Mouse (Mus musculus): ENCODE measurements at regions not wholly inside any gene's neighbourhood (a gene's known extent, or its start where the extent isn't known, plus 50 kb on each side); places are given as distances from the start of the nearest gene placed in this dataset.
"Not testable (repeated sequence)": the region's sequence is repeated elsewhere in the genome, so short reads cannot be mapped to it uniquely, and the experiment has no call there.

- no peak overlapping the region for H3K4me3 ChIP-seq (ENCODE audit: low read depth, low read length)
- no peaks in the 10 kb centered on the region for H3K4me1 ChIP-seq (ENCODE audit: control insufficient read depth, insufficient read depth, low read length)
- 90% methylated on average over 8 of the region's 8 CpGs for WGBS
- no peaks in the 10 kb centered on the region for H3K9me3 ChIP-seq (ENCODE audit: control insufficient read depth, low read length)
- H3K9ac ChIP-seq (replicated peaks; ENCODE audit: low read depth, low read length) = no peak overlapping the region
- H3K4me2 ChIP-seq (ENCODE audit: low read depth, low read length) = no peak overlapping the region
- no peaks in the 10 kb centered on the region for H3K36me3 ChIP-seq (ENCODE audit: control insufficient read depth, insufficient read depth, low read length)
- ATAC-seq (ENCODE audit: low read depth) = no peak
- no peaks in the 10 kb centered on the region for H3K27me3 ChIP-seq (ENCODE audit: control insufficient read depth, insufficient read depth, low read length)
- no peak overlapping the region for H3K27ac ChIP-seq (ENCODE audit: low read depth, low read length)
These were observed 94.3 kb upstream of the Nabp1 start for GRCm38 (mm10) chr1:51572314-51573078.

GRCm38 (mm10) chr1:51569625-51570024 is 91.4 kb upstream of the Nabp1 start:
- WGBS = 94% methylated on average over 4 of the region's 4 CpGs

DNA sequence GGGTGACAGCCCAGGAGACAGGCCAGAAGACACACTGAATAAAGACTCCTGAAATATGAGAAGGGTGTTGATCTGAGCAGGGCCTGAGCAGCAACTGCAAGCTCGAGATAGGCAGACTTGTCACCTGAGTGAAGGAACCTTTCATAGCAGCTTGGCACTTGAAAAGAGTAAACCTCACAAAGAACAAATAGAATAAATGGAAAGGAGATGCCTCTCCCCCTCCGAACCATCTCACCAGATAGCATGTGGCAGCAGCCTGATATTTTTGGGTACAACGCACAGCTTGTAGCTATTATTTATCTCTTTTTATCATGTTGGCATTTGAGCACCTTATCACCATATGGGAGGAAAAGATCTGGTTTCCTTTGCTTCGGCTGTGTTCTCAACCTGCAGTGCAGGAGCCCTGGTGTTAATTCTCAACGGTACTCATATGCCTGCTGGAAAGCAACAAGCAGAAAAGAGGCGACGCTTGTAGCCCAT is 88.0 kb upstream of the Nabp1 start:
- Histone ChIP-seq H3K4me1 (ENCODE audit: control insufficient read depth, insufficient read depth, low read length) (no peaks in the 10 kb centered on the region), H3K27ac (ENCODE audit: low read depth, low read length) (no peak overlapping the region), H3K36me3 (ENCODE audit: control insufficient read depth, insufficient read depth, low read length) (no peaks in the 10 kb centered on the region), H3K4me2 (ENCODE audit: low read depth, low read length) (no peak overlapping the region), H3K9ac (replicated peaks; ENCODE audit: low read depth, low read length) (no peak overlapping the region), H3K4me3 (ENCODE audit: low read depth, low read length) (no peak overlapping the region), H3K9me3 (ENCODE audit: control insufficient read depth, low read length) (no peaks in the 10 kb centered on the region), H3K27me3 (ENCODE audit: control insufficient read depth, insufficient read depth, low read length) (no peaks in the 10 kb centered on the region)
- ATAC-seq (ENCODE audit: low read depth) = no peak
- WGBS = 75% methylated on average over 7 of the region's 7 CpGs

More at GRCm38 (mm10) chr1:51569625-51570024, 91.4 kb upstream of the Nabp1 start:
- Histone ChIP-seq H3K9me3 (ENCODE audit: control insufficient read depth, low read length) (no peaks in the 10 kb centered on the region), H3K36me3 (ENCODE audit: control insufficient read depth, insufficient read depth, low read length) (no peaks in the 10 kb centered on the region), H3K4me3 (ENCODE audit: low read depth, low read length) (no peak overlapping the region), H3K4me1 (ENCODE audit: control insufficient read depth, insufficient read depth, low read length) (no peaks in the 10 kb centered on the region), H3K27me3 (ENCODE audit: control insufficient read depth, insufficient read depth, low read length) (no peaks in the 10 kb centered on the region), H3K4me2 (ENCODE audit: low read depth, low read length) (no peak overlapping the region), H3K27ac (ENCODE audit: low read depth, low read length) (no peak overlapping the region), H3K9ac (replicated peaks; ENCODE audit: low read depth, low read length) (no peak overlapping the region)
- no peak for ATAC-seq (ENCODE audit: low read depth)

DNA sequence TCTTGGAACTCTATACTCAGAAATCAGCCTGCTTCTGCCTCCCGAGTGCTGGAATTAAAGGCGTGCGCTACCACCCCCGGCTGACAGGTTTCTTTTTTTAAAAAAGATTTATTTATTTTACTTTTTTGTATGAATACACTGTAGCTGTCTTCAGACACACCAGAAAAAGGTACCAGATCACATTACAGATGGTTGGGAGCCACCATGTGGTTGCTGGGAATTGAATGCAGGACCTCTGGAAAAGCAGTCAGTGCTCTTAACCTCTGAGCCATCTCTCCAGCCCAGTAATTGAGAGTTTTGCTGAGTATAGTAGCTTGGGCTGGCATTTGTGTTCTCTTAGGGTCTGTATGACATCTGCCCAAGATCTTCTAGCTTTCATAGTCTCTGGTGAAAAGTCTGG is 78.4 kb upstream of the Nabp1 start:
- not testable (repeated sequence) for H3K27ac ChIP-seq (ENCODE audit: low read depth, low read length); H3K4me2 ChIP-seq (ENCODE audit: low read depth, low read length); H3K9me3 ChIP-seq (ENCODE audit: control insufficient read depth, low read length); H3K4me3 ChIP-seq (ENCODE audit: low read depth, low read length); ATAC-seq (ENCODE audit: low read depth); H3K36me3 ChIP-seq (ENCODE audit: control insufficient read depth, insufficient read depth, low read length); H3K27me3 ChIP-seq (ENCODE audit: control insufficient read depth, insufficient read depth, low read length); H3K4me1 ChIP-seq (ENCODE audit: control insufficient read depth, insufficient read depth, low read length); H3K9ac ChIP-seq (replicated peaks; ENCODE audit: low read depth, low read length)
- 95% methylated on average over 4 of the region's 4 CpGs for WGBS

- H3K27ac ChIP-seq (ENCODE audit: low read depth, low read length) = no peak overlapping the region
- H3K4me3 ChIP-seq (ENCODE audit: low read depth, low read length) = no peak overlapping the region
- 86% methylated on average over 6 of the region's 6 CpGs for WGBS
- H3K9ac ChIP-seq (replicated peaks; ENCODE audit: low read depth, low read length) = no peak overlapping the region
- no peaks in the 10 kb centered on the region for H3K9me3 ChIP-seq (ENCODE audit: control insufficient read depth, low read length)
- no peak for ATAC-seq (ENCODE audit: low read depth)
- H3K36me3 ChIP-seq (ENCODE audit: control insufficient read depth, insufficient read depth, low read length) = no peaks in the 10 kb centered on the region
- H3K27me3 ChIP-seq (ENCODE audit: control insufficient read depth, insufficient read depth, low read length) = no peaks in the 10 kb centered on the region
- H3K4me2 ChIP-seq (ENCODE audit: low read depth, low read length) = no peak overlapping the region
- H3K4me1 ChIP-seq (ENCODE audit: control insufficient read depth, insufficient read depth, low read length) = no peaks in the 10 kb centered on the region
These were observed 75.5 kb upstream of the Nabp1 start for GRCm38 (mm10) chr1:51553738-51554137.

- WGBS = 57% methylated on average over 5 of the region's 5 CpGs
- H3K9ac ChIP-seq (replicated peaks; ENCODE audit: low read depth, low read length) = no peak overlapping the region
- H3K4me2 ChIP-seq (ENCODE audit: low read depth, low read length) = no peak overlapping the region
- H3K4me1 ChIP-seq (ENCODE audit: control insufficient read depth, insufficient read depth, low read length) = no peaks in the 10 kb centered on the region
- H3K27me3 ChIP-seq (ENCODE audit: control insufficient read depth, insufficient read depth, low read length) = no peaks in the 10 kb centered on the region
- no peak overlapping the region for H3K4me3 ChIP-seq (ENCODE audit: low read depth, low read length)
- H3K36me3 ChIP-seq (ENCODE audit: control insufficient read depth, insufficient read depth, low read length) = no peaks in the 10 kb centered on the region
- no peaks in the 10 kb centered on the region for H3K9me3 ChIP-seq (ENCODE audit: control insufficient read depth, low read length)
- no peak for ATAC-seq (ENCODE audit: low read depth)
- no peak overlapping the region for H3K27ac ChIP-seq (ENCODE audit: low read depth, low read length)
These were observed 73.4 kb upstream of the Nabp1 start for GRCm38 (mm10) chr1:51551624-51552023.

DNA sequence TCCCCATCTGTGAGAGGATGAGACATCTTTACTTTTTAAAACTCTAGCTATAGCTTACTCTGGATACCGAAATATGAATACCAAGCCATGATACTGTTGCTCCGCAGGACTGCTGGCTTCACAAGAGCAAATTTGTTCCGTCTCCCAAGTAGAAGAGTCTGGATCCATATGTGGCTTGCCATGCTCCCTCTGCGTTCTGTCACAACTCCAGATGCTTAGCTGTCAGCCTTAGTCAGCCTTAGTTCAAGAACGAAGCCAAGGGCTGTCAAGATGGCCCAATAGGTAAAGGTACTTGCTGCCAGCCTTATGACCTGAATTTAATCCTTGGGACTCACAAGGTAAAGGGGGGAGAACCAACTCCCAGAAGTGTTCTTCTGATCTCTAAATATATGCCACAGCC is 64.6 kb upstream of the Nabp1 start:
- Histone ChIP-seq H3K4me1 (ENCODE audit: control insufficient read depth, insufficient read depth, low read length) (no peaks in the 10 kb centered on the region), H3K27me3 (ENCODE audit: control insufficient read depth, insufficient read depth, low read length) (no peaks in the 10 kb centered on the region), H3K4me2 (ENCODE audit: low read depth, low read length) (no peak overlapping the region), H3K9me3 (ENCODE audit: control insufficient read depth, low read length) (no peaks in the 10 kb centered on the region), H3K9ac (replicated peaks; ENCODE audit: low read depth, low read length) (no peak overlapping the region), H3K27ac (ENCODE audit: low read depth, low read length) (no peak overlapping the region), H3K36me3 (ENCODE audit: control insufficient read depth, insufficient read depth, low read length) (no peaks in the 10 kb centered on the region), H3K4me3 (ENCODE audit: low read depth, low read length) (no peak overlapping the region)
- ATAC-seq (ENCODE audit: low read depth) = no peak
- WGBS = 90% methylated on average over 5 of the region's 5 CpGs

DNA sequence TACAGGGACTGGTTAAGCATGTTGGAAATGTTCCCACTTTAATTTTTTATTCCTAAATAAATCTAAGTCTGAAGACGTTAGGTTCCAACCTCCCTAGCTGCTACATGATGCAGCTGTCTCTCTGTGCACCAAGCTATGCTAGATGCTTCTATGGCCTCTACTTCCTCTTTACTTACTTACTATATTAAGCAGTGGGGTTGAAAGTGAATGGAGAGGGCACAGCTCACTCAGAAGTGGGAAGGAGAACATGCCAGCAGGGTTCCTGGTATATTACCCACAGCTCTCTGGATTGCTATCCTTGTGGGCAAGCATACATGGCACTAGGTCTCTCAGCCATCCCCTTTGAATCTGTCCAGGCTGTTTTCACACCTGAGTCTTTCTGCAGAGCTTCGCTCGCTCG is 61.4 kb upstream of the Nabp1 start:
- H3K4me1 ChIP-seq (ENCODE audit: control insufficient read depth, insufficient read depth, low read length) = no peaks in the 10 kb centered on the region
- WGBS = 83% methylated on average over 4 of the region's 4 CpGs
- no peak for ATAC-seq (ENCODE audit: low read depth)

GRCm38 (mm10) chr1:51538836-51539235 is 60.6 kb upstream of the Nabp1 start:
- no peak overlapping the region for H3K9ac ChIP-seq (replicated peaks; ENCODE audit: low read depth, low read length)
- ATAC-seq (ENCODE audit: low read depth) = no peak
- 62% methylated on average over 2 of the region's 2 CpGs for WGBS
- H3K27ac ChIP-seq (ENCODE audit: low read depth, low read length) = no peak overlapping the region
- H3K4me3 ChIP-seq (ENCODE audit: low read depth, low read length) = no peak overlapping the region
- H3K36me3 ChIP-seq (ENCODE audit: control insufficient read depth, insufficient read depth, low read length) = no peaks in the 10 kb centered on the region
- H3K4me2 ChIP-seq (ENCODE audit: low read depth, low read length) = no peak overlapping the region
- no peaks in the 10 kb centered on the region for H3K4me1 ChIP-seq (ENCODE audit: control insufficient read depth, insufficient read depth, low read length)
- H3K9me3 ChIP-seq (ENCODE audit: control insufficient read depth, low read length) = no peaks in the 10 kb centered on the region
- no peaks in the 10 kb centered on the region for H3K27me3 ChIP-seq (ENCODE audit: control insufficient read depth, insufficient read depth, low read length)

More for the DNA sequence above, 61.4 kb upstream of the Nabp1 start:
- H3K27me3 ChIP-seq (ENCODE audit: control insufficient read depth, insufficient read depth, low read length) = no peaks in the 10 kb centered on the region
- H3K36me3 ChIP-seq (ENCODE audit: control insufficient read depth, insufficient read depth, low read length) = no peaks in the 10 kb centered on the region
- no peak overlapping the region for H3K9ac ChIP-seq (replicated peaks; ENCODE audit: low read depth, low read length)
- H3K27ac ChIP-seq (ENCODE audit: low read depth, low read length) = no peak overlapping the region
- H3K9me3 ChIP-seq (ENCODE audit: control insufficient read depth, low read length) = no peaks in the 10 kb centered on the region
- H3K4me3 ChIP-seq (ENCODE audit: low read depth, low read length) = no peak overlapping the region
- no peak overlapping the region for H3K4me2 ChIP-seq (ENCODE audit: low read depth, low read length)

Data from neural tube, embryonic 14.5 days (tissue).